Mouse (Mus musculus): ENCODE results near the gene Prpf6. TPM values are rescaled to one million over a fixed set of nuclear protein-coding genes. Genes with fewer than 3 reads are reported as not detected.

Gene Prpf6
- 72.9 and 78.0 TPM in 2 replicates for polyA plus RNA-seq (2016; fragmentation: Nextera tagmentation; extraction: Ambion mirVana)

DNA sequence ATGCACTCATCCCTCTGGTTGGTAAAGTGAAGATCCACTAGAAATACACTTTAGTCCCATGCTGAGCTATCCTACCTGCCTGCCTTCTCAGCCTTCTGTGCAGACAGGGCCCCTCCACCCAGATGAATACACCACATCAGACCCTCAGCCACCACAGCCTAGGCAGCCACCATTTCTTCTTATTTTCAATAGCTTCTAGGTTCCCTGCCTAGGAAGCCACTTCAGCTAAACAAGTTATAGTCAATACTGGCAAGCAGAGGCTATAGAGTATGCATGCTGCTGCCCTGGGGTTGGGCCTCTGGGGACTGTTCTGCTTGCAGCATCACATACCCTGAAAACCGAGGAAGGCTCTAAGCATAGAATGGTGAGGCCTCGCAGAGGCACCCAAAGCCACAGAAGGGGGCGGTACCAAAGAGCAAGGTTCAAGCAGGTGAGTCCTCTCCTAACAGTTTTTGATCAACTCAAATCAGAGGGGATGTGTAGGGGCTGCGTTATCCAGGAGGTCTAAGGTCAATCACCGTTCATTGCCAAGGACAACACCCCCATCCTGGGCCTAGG is at the start of gene Prpf6:
Gene Prpf6 (plus strand): TSS at position 341 of the 558 bp plus-strand sequence.
- WGBS = 27% methylated on average over 5 of the region's 5 CpGs
- H3K9me3 ChIP-seq = no peaks in the 10 kb centered on the region
- peak within 1 kb of the TSS; percentile 89 for H3K9ac ChIP-seq
- H3K4me3 ChIP-seq = peak within 1 kb of the TSS; percentile 93
- peak; percentile 6; the same call in 1 of the 2 replicates for ATAC-seq (ENCODE audit: low FRiP score, low read depth)
- peaks cover 17% of the 10 kb centered on the region for H3K4me1 ChIP-seq
- peaks cover 53% of the 10 kb centered on the region for H3K36me3 ChIP-seq
- peak within 1 kb of the TSS; percentile 75 for H3K27ac ChIP-seq
- peak within 1 kb of the TSS; percentile 77 for H3K4me2 ChIP-seq (replicated peaks)
- no peaks in the 10 kb centered on the region for H3K27me3 ChIP-seq (replicated peaks)

DNA sequence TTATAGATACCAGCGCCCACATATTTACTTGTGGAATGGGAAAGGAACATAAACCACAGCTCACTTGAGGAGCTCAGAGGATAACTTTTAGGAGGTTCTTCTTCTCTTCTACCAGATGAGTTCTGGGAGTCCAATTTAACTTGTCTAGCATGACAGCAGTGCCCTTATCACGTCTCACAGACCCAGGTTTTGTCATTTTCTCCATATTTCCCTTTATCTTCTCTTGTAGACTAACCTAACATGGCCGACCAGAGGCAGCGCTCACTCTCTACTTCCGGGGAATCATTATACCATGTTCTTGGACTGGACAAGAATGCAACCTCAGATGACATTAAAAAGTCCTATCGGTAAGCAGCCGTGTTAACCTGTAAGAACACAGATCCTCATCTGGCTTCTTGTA is 45.5 kb upstream of the Prpf6 start:
- 96% methylated on average over 7 of the region's 7 CpGs for WGBS
- no peak for ATAC-seq (ENCODE audit: low FRiP score, low read depth)
- no peaks in the 10 kb centered on the region for H3K9me3 ChIP-seq
- no peak overlapping the region for H3K27ac ChIP-seq
- no peaks in the 10 kb centered on the region for H3K27me3 ChIP-seq (replicated peaks)
- H3K4me2 ChIP-seq (replicated peaks) = no peak overlapping the region
- H3K36me3 ChIP-seq = peaks cover 46% of the 10 kb centered on the region
- no peaks in the 10 kb centered on the region for H3K4me1 ChIP-seq
- no peak overlapping the region for H3K4me3 ChIP-seq
- no peak overlapping the region for H3K9ac ChIP-seq

DNA sequence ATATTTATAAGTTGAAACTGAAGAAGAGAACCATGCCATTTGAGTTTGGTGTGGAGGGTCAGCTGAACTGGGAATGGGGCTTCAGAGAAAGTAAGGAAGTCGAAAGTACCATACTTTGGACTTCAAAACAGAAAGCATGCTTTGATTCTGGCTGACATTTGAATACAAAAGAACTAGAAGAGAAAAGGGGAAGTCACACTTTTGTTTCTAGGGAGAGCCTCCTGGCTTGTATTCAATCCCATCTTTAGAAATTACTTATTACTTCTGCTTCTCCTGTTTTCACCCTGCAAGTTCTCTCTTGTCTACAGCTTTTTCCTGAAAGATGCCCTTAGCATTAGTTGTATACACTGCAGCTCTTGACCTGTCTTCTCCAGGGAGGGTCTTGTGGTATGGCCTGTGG is 43.4 kb upstream of the Prpf6 start:
- H3K27ac ChIP-seq = no peak overlapping the region
- no peaks in the 10 kb centered on the region for H3K4me1 ChIP-seq
- WGBS = 82% methylated on average over 1 of the region's 1 CpGs
- H3K36me3 ChIP-seq = peaks cover 64% of the 10 kb centered on the region
- no peaks in the 10 kb centered on the region for H3K9me3 ChIP-seq
- no peak for ATAC-seq (ENCODE audit: low FRiP score, low read depth)
- no peaks in the 10 kb centered on the region for H3K27me3 ChIP-seq (replicated peaks)
- no peak overlapping the region for H3K9ac ChIP-seq
- H3K4me2 ChIP-seq (replicated peaks) = no peak overlapping the region
- H3K4me3 ChIP-seq = no peak overlapping the region

DNA sequence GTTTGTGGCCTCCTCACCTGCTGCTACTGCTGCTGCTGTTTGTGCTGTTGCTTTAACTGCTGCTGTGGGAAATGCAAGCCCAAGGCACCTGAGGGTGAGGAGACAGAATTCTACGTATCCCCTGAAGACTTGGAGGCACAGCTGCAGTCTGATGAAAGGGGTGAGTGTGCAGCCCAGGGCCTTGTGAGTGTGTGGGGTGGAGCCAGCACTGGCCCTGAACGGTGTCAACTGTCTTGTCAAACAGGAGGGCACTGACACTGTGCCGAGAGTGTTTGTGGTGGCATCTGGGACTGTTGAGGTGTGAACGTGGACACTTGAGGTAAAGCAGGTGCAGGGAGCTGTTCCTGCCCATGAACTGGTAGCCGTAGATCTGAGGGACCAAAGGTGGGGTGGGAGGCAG is 43.0 kb upstream of the Prpf6 start:
- 97% methylated on average over 5 of the region's 5 CpGs for WGBS
- H3K27ac ChIP-seq = no peak overlapping the region
- no peak for ATAC-seq (ENCODE audit: low FRiP score, low read depth)
- no peak overlapping the region for H3K4me2 ChIP-seq (replicated peaks)
- no peaks in the 10 kb centered on the region for H3K9me3 ChIP-seq
- H3K27me3 ChIP-seq (replicated peaks) = no peaks in the 10 kb centered on the region
- peaks cover 67% of the 10 kb centered on the region for H3K36me3 ChIP-seq
- H3K4me3 ChIP-seq = no peak overlapping the region
- H3K4me1 ChIP-seq = no peaks in the 10 kb centered on the region
- H3K9ac ChIP-seq = no peak overlapping the region

DNA sequence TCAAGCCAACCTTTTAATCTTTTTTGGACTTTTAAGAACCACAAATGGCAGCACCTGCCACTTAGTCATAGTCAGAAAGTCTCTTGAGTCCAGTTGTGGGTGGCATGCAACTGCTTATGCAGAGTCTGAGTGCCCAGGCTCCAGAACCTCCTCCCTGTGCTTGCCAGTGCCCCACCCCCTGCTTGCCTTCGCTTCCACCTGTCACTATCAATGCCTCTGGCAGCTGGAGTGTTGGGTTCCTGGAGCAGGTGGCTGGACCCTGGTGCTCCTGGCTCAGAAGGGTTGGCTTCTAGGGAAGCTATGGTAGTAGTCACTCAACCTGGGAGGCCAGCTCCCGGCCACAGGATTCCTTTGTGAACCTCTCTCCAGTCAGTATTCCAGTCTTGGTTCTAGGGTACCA is 41.4 kb upstream of the Prpf6 start:
- 97% methylated on average over 2 of the region's 2 CpGs for WGBS
- Histone ChIP-seq H3K36me3 (peaks cover 74% of the 10 kb centered on the region), H3K4me3 (no peak overlapping the region), H3K4me1 (no peaks in the 10 kb centered on the region), H3K9ac (no peak overlapping the region), H3K27ac (no peak overlapping the region), H3K27me3 (replicated peaks) (no peaks in the 10 kb centered on the region), H3K9me3 (no peaks in the 10 kb centered on the region), H3K4me2 (replicated peaks) (no peak overlapping the region)
- no peak for ATAC-seq (ENCODE audit: low FRiP score, low read depth)

DNA sequence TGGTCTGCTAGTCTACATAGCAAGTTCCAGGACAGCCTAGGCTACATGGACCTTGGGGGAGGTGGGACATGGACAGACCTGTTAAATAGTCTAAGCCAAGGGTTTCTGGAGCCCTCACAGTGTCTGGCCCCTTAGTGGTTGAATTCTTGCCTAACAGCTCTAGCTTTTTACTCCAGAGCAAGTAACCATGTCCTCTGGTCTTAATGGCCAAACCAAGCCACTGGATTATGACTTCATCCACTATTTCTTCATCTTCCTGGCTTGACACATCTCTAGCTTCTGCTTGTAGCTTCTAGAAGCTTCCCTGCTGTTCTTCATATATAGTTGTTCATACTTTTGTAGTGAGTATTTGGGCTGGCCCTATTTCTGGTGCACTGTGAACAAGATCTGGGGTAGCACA is 37.9 kb upstream of the Prpf6 start:
- Histone ChIP-seq H3K9me3 (no peaks in the 10 kb centered on the region), H3K27ac (no peak overlapping the region), H3K4me2 (replicated peaks) (no peak overlapping the region), H3K4me3 (no peak overlapping the region), H3K9ac (no peak overlapping the region), H3K36me3 (peaks cover 51% of the 10 kb centered on the region), H3K4me1 (no peaks in the 10 kb centered on the region), H3K27me3 (replicated peaks) (no peaks in the 10 kb centered on the region)
- ATAC-seq (ENCODE audit: low FRiP score, low read depth) = no peak

DNA sequence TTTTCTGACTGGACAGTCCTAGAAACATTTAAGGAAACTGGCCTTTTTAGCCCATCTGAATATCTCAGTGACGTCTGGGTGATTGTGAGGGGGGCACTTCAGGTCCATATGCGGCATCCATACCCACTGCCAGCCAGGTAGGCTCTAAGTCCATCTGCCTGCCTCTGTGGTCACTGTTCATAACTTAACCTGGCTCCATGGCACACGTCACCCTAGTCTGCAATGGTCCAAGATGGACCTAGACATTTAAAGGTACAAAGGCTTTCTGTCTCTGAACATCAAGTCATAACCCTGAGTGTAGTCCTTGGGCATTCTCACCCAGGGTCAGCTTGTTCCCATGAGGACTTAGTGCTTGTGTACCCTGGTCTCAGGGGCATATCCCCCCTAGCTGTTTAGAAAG is 24.3 kb upstream of the Prpf6 start:
- Histone ChIP-seq H3K9ac (no peak overlapping the region), H3K36me3 (peaks cover 3% of the 10 kb centered on the region; the same call in 1 of the 2 replicates), H3K4me1 (no peaks in the 10 kb centered on the region), H3K27me3 (replicated peaks) (no peaks in the 10 kb centered on the region), H3K4me2 (replicated peaks) (no peak overlapping the region), H3K4me3 (no peak overlapping the region), H3K9me3 (no peaks in the 10 kb centered on the region), H3K27ac (no peak overlapping the region)
- no peak for ATAC-seq (ENCODE audit: low FRiP score, low read depth)
- WGBS = 89% methylated on average over 3 of the region's 3 CpGs

DNA sequence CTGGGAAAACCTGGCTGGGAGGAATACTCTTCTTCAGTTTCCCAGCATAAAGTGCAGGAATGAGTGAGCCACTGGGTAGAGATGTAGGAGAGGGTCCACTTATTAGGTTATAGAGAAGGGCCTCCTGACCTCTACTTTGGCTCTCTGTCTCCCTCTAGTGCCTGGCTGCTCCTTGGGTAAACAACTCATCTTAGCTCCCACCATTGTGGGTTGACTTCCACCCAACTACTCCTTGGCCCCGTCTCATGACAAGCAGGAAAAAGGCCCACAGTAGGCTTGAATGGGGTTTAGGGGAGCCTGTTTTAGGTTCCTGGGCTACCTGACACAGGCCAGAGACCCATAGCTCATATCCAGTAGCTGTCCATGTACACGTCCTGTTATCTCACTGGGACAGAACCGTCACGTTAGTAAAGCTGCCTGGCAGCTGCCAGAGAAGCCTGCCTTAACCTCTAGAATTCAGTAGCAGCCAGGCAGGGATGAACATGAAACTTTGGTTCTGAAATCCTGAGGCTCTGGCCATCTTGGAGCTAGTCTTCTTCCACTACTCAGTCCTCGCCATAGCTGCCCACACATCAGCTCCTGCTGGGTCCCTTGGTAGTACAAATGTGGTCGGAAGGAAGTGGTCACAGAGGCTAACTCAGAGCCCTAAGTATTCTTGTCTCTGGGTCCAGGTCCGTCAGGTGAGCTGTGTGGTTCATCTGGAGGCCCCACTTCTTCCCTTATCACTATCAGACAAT is 23.2 kb upstream of the Prpf6 start:
- 82% methylated on average over 7 of the region's 7 CpGs for WGBS
- Histone ChIP-seq H3K4me3 (no peak overlapping the region), H3K36me3 (peaks cover 14% of the 10 kb centered on the region), H3K4me2 (replicated peaks) (no peak overlapping the region), H3K27me3 (replicated peaks) (no peaks in the 10 kb centered on the region), H3K9me3 (no peaks in the 10 kb centered on the region), H3K4me1 (no peaks in the 10 kb centered on the region), H3K27ac (no peak overlapping the region), H3K9ac (no peak overlapping the region)
- ATAC-seq (ENCODE audit: low FRiP score, low read depth) = no peak

DNA sequence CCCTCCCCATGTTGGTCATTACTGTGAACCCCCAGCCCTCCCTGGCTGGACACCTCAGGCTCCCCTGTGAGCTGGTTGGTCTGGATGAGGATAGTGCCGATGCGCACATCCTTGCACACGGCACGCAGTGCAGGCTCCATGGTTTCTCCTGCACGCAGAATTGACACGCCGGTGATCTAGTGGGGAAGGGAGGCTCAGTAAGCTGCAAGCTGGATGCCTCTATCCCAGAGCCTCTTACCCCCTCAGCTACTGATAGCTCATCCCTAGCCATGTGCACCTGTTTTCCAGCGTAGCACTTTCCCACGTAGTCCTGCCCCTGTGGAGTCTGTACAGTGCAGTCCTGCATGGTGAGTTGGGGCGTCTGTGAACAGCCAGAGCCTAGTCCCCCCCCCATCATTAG is 21.8 kb upstream of the Prpf6 start:
- ATAC-seq (ENCODE audit: low FRiP score, low read depth) = no peak
- no peaks in the 10 kb centered on the region for H3K4me1 ChIP-seq
- H3K9ac ChIP-seq = no peak overlapping the region
- H3K4me2 ChIP-seq (replicated peaks) = no peak overlapping the region
- WGBS = 92% methylated on average over 10 of the region's 10 CpGs
- H3K9me3 ChIP-seq = no peaks in the 10 kb centered on the region
- H3K27me3 ChIP-seq (replicated peaks) = no peaks in the 10 kb centered on the region
- H3K27ac ChIP-seq = no peak overlapping the region
- no peak overlapping the region for H3K4me3 ChIP-seq
- H3K36me3 ChIP-seq = peaks cover 18% of the 10 kb centered on the region

DNA sequence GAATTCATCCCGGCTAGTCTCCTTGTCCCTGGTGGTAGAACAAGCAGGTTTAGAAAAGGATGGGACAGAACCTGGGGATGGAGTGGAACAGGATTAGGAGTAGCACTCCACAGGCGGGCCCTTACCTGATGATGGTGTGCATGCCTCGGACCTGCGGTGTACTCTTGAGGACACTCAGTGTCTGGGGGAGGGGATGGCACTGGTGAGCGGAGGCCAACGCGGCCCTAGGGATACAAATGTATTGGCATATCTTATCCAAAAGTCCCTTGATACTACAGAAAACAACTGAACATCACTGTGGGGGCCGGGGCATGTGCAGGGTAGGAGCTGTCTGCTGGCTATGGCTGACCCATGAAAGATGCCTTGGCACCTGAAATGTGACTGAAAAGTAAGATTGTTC is 21.3 kb upstream of the Prpf6 start:
- no peak overlapping the region for H3K4me2 ChIP-seq (replicated peaks)
- no peak overlapping the region for H3K27ac ChIP-seq
- 90% methylated on average over 8 of the region's 8 CpGs for WGBS
- no peak overlapping the region for H3K9ac ChIP-seq
- ATAC-seq (ENCODE audit: low FRiP score, low read depth) = no peak
- H3K36me3 ChIP-seq = peaks cover 18% of the 10 kb centered on the region
- H3K27me3 ChIP-seq (replicated peaks) = no peaks in the 10 kb centered on the region
- no peaks in the 10 kb centered on the region for H3K9me3 ChIP-seq
- H3K4me1 ChIP-seq = no peaks in the 10 kb centered on the region
- H3K4me3 ChIP-seq = no peak overlapping the region

DNA sequence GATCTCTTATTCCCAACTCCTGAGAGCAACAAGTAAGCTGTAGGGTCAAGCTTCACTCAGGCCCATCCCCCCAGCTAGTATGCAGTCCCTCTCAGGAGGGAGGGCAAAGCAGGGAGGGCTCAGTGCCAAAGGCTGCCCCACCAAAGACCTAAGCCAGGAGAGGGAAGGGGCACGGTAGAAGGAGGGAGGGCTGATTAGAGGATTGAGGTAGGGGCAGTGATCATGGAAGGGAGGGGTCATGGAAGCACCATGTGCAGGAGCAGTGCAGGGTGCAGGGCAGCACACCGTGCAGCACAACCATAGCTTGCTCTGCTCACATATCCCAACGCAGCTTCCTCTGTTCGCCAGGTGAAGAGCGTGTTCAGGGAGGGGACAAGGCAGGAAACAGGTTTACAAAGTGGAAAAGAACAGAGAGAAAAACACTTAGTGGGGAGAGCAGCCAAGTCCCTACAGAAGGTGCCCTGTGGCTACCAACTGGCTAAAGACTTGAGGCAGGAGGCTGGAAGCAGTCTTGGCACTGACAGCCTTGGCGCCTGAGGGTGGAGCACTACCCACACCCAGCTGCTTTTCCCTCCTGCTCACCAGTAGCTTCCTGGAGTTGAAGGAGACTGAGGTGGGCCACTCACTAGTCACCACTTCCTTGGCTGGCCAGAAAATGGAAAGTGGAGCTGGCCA is 20.6 kb upstream of the Prpf6 start:
- H3K36me3 ChIP-seq = peaks cover 18% of the 10 kb centered on the region
- 78% methylated on average over 6 of the region's 6 CpGs for WGBS
- ATAC-seq (ENCODE audit: low FRiP score, low read depth) = no peak
- H3K27ac ChIP-seq = no peak overlapping the region
- no peak overlapping the region for H3K4me3 ChIP-seq
- no peaks in the 10 kb centered on the region for H3K4me1 ChIP-seq
- no peak overlapping the region for H3K9ac ChIP-seq
- H3K9me3 ChIP-seq = no peaks in the 10 kb centered on the region
- no peak overlapping the region for H3K4me2 ChIP-seq (replicated peaks)
- no peaks in the 10 kb centered on the region for H3K27me3 ChIP-seq (replicated peaks)

DNA sequence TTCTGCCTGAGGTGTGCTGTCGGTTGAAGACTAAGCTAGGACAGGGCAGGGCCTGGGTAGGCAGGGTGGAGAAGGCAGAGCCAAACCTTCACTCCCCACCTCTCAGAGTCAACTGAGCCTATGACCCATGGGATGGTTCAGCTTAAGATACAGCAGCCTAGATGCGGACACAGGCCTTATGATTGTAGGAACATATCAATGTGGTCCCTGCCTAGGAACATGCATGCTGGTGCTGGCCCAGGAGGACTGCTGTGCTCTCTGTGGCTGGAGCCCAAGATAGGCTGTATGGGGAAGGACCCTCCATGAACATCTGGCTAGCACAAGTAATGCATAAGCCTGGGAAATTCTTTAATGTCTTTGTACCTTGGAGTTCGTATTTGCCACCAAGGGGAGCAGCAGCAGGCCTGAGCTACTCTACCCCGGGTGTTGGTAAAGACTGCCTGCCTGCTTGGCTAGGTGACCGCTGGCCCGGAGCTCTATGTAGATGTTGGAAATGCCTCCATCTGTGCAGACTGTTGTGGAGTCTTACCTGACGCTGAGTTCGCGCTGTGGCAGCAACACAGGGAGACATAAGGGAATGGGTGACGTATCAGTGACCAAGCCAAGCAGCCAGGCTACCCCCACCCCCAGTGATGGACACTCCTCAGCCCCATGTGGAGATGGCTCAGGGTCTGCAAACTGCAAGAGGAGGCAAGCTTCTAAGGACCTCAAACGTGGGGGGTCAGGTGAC is 19.6 kb upstream of the Prpf6 start:
- ATAC-seq (ENCODE audit: low FRiP score, low read depth) = no peak
- Histone ChIP-seq H3K27me3 (replicated peaks) (no peaks in the 10 kb centered on the region), H3K4me1 (peaks cover 1% of the 10 kb centered on the region; the same call in 1 of the 2 replicates), H3K4me2 (replicated peaks) (no peak overlapping the region), H3K27ac (no peak overlapping the region), H3K36me3 (peaks cover 18% of the 10 kb centered on the region), H3K9ac (no peak overlapping the region), H3K9me3 (no peaks in the 10 kb centered on the region), H3K4me3 (no peak overlapping the region)
- WGBS = 92% methylated on average over 11 of the region's 11 CpGs

Measured in neural tube, embryonic 12.5 days (tissue).